Mouse (Mus musculus): ENCODE results near the gene Acad12. TPM values are rescaled to one million over a fixed set of nuclear protein-coding genes. Genes with fewer than 3 reads are reported as not detected.

Gene Acad12
- polyA plus RNA-seq, 1 experiment from 2014 or later = 1.4 TPM

- Histone ChIP-seq H3K9ac (ENCODE audit: low read depth, low read length) (no peak overlapping the region), H3K4me3 (ENCODE audit: low read depth, low read length) (no peak overlapping the region), H3K27ac (ENCODE audit: low read length) (no peak overlapping the region), H3K27me3 (ENCODE audit: control insufficient read depth, insufficient read depth, low read depth, low read length) (no peaks in the 10 kb centered on the region), H3K36me3 (ENCODE audit: control insufficient read depth, insufficient read depth, low read length) (no peaks in the 10 kb centered on the region), H3K4me2 (ENCODE audit: low read length) (no peak overlapping the region), H3K9me3 (replicated peaks; ENCODE audit: control insufficient read depth, low read length, poor library complexity, severe bottlenecking) (no peaks in the 10 kb centered on the region), H3K4me1 (ENCODE audit: control insufficient read depth, insufficient read depth, low read length) (no peaks in the 10 kb centered on the region)
- no peak for ATAC-seq
- WGBS = 36% methylated on average over 9 of the region's 9 CpGs
These were observed 17.0 kb downstream of the Acad12 start for GRCm38 (mm10) chr5:121601547-121602299.

GRCm38 (mm10) chr5:121598871-121599610, 19.7 kb downstream of the Acad12 start:
- 67% methylated on average over 13 of the region's 13 CpGs for WGBS
- Histone ChIP-seq H3K4me1 (ENCODE audit: control insufficient read depth, insufficient read depth, low read length) (no peaks in the 10 kb centered on the region), H3K4me3 (ENCODE audit: low read depth, low read length) (no peak overlapping the region), H3K9me3 (replicated peaks; ENCODE audit: control insufficient read depth, low read length, poor library complexity, severe bottlenecking) (no peaks in the 10 kb centered on the region), H3K27me3 (ENCODE audit: control insufficient read depth, insufficient read depth, low read depth, low read length) (no peaks in the 10 kb centered on the region), H3K27ac (ENCODE audit: low read length) (no peak overlapping the region), H3K4me2 (ENCODE audit: low read length) (no peak overlapping the region), H3K36me3 (ENCODE audit: control insufficient read depth, insufficient read depth, low read length) (no peaks in the 10 kb centered on the region), H3K9ac (ENCODE audit: low read depth, low read length) (no peak overlapping the region)
- ATAC-seq = no peak

GRCm38 (mm10) chr5:121597991-121598537, 20.7 kb downstream of the Acad12 start:
- 76% methylated on average over 7 of the region's 7 CpGs for WGBS
- Histone ChIP-seq H3K4me2 (ENCODE audit: low read length) (no peak overlapping the region), H3K9me3 (replicated peaks; ENCODE audit: control insufficient read depth, low read length, poor library complexity, severe bottlenecking) (no peaks in the 10 kb centered on the region), H3K4me3 (ENCODE audit: low read depth, low read length) (no peak overlapping the region), H3K36me3 (ENCODE audit: control insufficient read depth, insufficient read depth, low read length) (no peaks in the 10 kb centered on the region), H3K27me3 (ENCODE audit: control insufficient read depth, insufficient read depth, low read depth, low read length) (no peaks in the 10 kb centered on the region), H3K27ac (ENCODE audit: low read length) (no peak overlapping the region), H3K9ac (ENCODE audit: low read depth, low read length) (no peak overlapping the region), H3K4me1 (ENCODE audit: control insufficient read depth, insufficient read depth, low read length) (peaks cover 3% of the 10 kb centered on the region; the same call in 1 of the 2 replicates)
- no peak for ATAC-seq

GRCm38 (mm10) chr5:121597332-121597731, 21.4 kb downstream of the Acad12 start:
- H3K27ac ChIP-seq (ENCODE audit: low read length) = no peak overlapping the region
- H3K9me3 ChIP-seq (replicated peaks; ENCODE audit: control insufficient read depth, low read length, poor library complexity, severe bottlenecking) = no peaks in the 10 kb centered on the region
- H3K9ac ChIP-seq (ENCODE audit: low read depth, low read length) = no peak overlapping the region
- H3K27me3 ChIP-seq (ENCODE audit: control insufficient read depth, insufficient read depth, low read depth, low read length) = no peaks in the 10 kb centered on the region
- no peak overlapping the region for H3K4me2 ChIP-seq (ENCODE audit: low read length)
- WGBS = 71% methylated on average over 4 of the region's 4 CpGs
- no peak overlapping the region for H3K4me3 ChIP-seq (ENCODE audit: low read depth, low read length)
- ATAC-seq = no peak
- no peaks in the 10 kb centered on the region for H3K36me3 ChIP-seq (ENCODE audit: control insufficient read depth, insufficient read depth, low read length)
- H3K4me1 ChIP-seq (ENCODE audit: control insufficient read depth, insufficient read depth, low read length) = peaks cover 10% of the 10 kb centered on the region; the same call in 1 of the 2 replicates

GRCm38 (mm10) chr5:121596226-121596625, 22.5 kb downstream of the Acad12 start:
- Histone ChIP-seq H3K4me2 (ENCODE audit: low read length) (no peak overlapping the region), H3K27me3 (ENCODE audit: control insufficient read depth, insufficient read depth, low read depth, low read length) (no peaks in the 10 kb centered on the region), H3K36me3 (ENCODE audit: control insufficient read depth, insufficient read depth, low read length) (no peaks in the 10 kb centered on the region), H3K9ac (ENCODE audit: low read depth, low read length) (no peak overlapping the region), H3K9me3 (replicated peaks; ENCODE audit: control insufficient read depth, low read length, poor library complexity, severe bottlenecking) (no peaks in the 10 kb centered on the region), H3K4me3 (ENCODE audit: low read depth, low read length) (no peak overlapping the region), H3K27ac (ENCODE audit: low read length) (no peak overlapping the region), H3K4me1 (ENCODE audit: control insufficient read depth, insufficient read depth, low read length) (peaks cover 16% of the 10 kb centered on the region)
- no peak for ATAC-seq
- 80% methylated on average over 6 of the region's 6 CpGs for WGBS

- H3K9ac ChIP-seq (ENCODE audit: low read depth, low read length) = no peak overlapping the region
- ATAC-seq = no peak
- H3K4me1 ChIP-seq (ENCODE audit: control insufficient read depth, insufficient read depth, low read length) = peaks cover 16% of the 10 kb centered on the region
- H3K36me3 ChIP-seq (ENCODE audit: control insufficient read depth, insufficient read depth, low read length) = no peaks in the 10 kb centered on the region
- WGBS = 77% methylated on average over 6 of the region's 6 CpGs
- H3K4me2 ChIP-seq (ENCODE audit: low read length) = no peak overlapping the region
- no peaks in the 10 kb centered on the region for H3K27me3 ChIP-seq (ENCODE audit: control insufficient read depth, insufficient read depth, low read depth, low read length)
- H3K27ac ChIP-seq (ENCODE audit: low read length) = no peak overlapping the region
- no peaks in the 10 kb centered on the region for H3K9me3 ChIP-seq (replicated peaks; ENCODE audit: control insufficient read depth, low read length, poor library complexity, severe bottlenecking)
- H3K4me3 ChIP-seq (ENCODE audit: low read depth, low read length) = no peak overlapping the region
These were observed 23.0 kb downstream of the Acad12 start for GRCm38 (mm10) chr5:121595758-121596157.

GRCm38 (mm10) chr5:121594714-121595313, 23.9 kb downstream of the Acad12 start:
- ATAC-seq = no peak
- 88% methylated on average over 6 of the region's 6 CpGs for WGBS
- Histone ChIP-seq H3K9ac (ENCODE audit: low read depth, low read length) (no peak overlapping the region), H3K9me3 (replicated peaks; ENCODE audit: control insufficient read depth, low read length, poor library complexity, severe bottlenecking) (no peaks in the 10 kb centered on the region), H3K4me2 (ENCODE audit: low read length) (peak overlapping the region; percentile 90; the same call in 1 of the 2 replicates), H3K27me3 (ENCODE audit: control insufficient read depth, insufficient read depth, low read depth, low read length) (no peaks in the 10 kb centered on the region), H3K27ac (ENCODE audit: low read length) (no peak overlapping the region), H3K4me3 (ENCODE audit: low read depth, low read length) (no peak overlapping the region), H3K4me1 (ENCODE audit: control insufficient read depth, insufficient read depth, low read length) (peaks cover 16% of the 10 kb centered on the region), H3K36me3 (ENCODE audit: control insufficient read depth, insufficient read depth, low read length) (no peaks in the 10 kb centered on the region)

- WGBS = 2% methylated on average over 47 of the region's 47 CpGs
- H3K4me2 ChIP-seq (ENCODE audit: low read length) = peak within 1 kb of the TSS; percentile 90
- peak; percentile 88 for ATAC-seq
- no peaks in the 10 kb centered on the region for H3K9me3 ChIP-seq (replicated peaks; ENCODE audit: control insufficient read depth, low read length, poor library complexity, severe bottlenecking)
- peaks cover 16% of the 10 kb centered on the region for H3K4me1 ChIP-seq (ENCODE audit: control insufficient read depth, insufficient read depth, low read length)
- H3K27me3 ChIP-seq (ENCODE audit: control insufficient read depth, insufficient read depth, low read depth, low read length) = no peaks in the 10 kb centered on the region
- H3K27ac ChIP-seq (ENCODE audit: low read length) = peak within 1 kb of the TSS; percentile 74
- H3K4me3 ChIP-seq (ENCODE audit: low read depth, low read length) = peak within 1 kb of the TSS; percentile 71
- H3K36me3 ChIP-seq (ENCODE audit: control insufficient read depth, insufficient read depth, low read length) = no peaks in the 10 kb centered on the region
- peak within 1 kb of the TSS; percentile 78 for H3K9ac ChIP-seq (ENCODE audit: low read depth, low read length)
These were observed 25.0 kb downstream of the Acad12 start, which contains the start of gene Aldh2 for GRCm38 (mm10) chr5:121593451-121594401. Gene Aldh2 (minus strand): TSS chr5:121593824.

All from midbrain, embryonic 16.5 days (tissue).